In the genomic region with DNA sequence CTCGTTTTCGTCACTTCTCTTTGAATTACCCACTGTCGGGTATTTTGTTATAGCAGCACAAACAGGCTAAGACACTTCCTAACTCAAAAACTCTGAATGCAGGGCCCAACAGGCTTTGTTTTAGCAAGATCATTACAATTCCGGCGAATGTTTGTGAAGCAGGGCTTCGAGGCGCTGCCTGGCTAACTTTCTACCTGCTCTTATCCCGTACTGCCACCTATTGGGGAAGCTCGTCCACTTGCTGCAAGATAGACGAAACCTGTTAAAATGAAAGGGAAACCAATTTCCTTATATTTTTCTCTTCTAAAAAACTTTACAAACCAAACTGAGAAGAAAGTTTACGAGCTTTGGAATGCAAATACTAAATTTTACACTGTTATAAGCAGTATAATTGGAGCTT, we compare ENCODE assay signal across 9 mouse cellular contexts.
A peak's percentile ranks its signal among the peaks of the same experiment; 100 is the strongest.
DNase-seq lines count a peak whose midpoint lies in the region; ATAC-seq lines count a peak whose summit lies in the region.
"Had no signal": no experiment of that assay in that cellular context is flagged by ENCODE, and none has a peak within 500 bp of the region (broad histone marks: within the 10 kb centered on the region; RNA-seq: fewer than 3 reads in every experiment).

No protein-coding gene starts in this region.

- peak; percentile 53 for DNase-seq in hindbrain, embryonic 14.5 days (ENCODE audit: low spot score)
- DNase-seq in ES-CJ7 (ENCODE audit: low read depth, low spot score): peak; percentile 43
- DNase-seq in c-Kit-positive CD71-positive TER-119-negative erythroid progenitor cells, embryonic 14.5 days (ENCODE audit: low read depth): peak; percentile 42
- DNase-seq in heart, postnatal 10 days: peak; percentile 47 to 59
- peak; percentile 4 to 12 for DNase-seq in left cerebral cortex, postnatal 36 days (ENCODE audit: low spot score in 2 of 2)
- DNase-seq in thymus, postnatal 25 days: peak; percentile 35

- H3K9ac ChIP-seq in hindbrain, embryonic 14.5 days: no peak overlapping the region
- no peak overlapping the region for H3K9ac ChIP-seq in hindbrain, embryonic 13.5 days
- H3K9ac ChIP-seq: embryonic facial prominence, embryonic 12.5 days had no signal

- no peak overlapping the region for H3K27ac ChIP-seq in hindbrain, embryonic 14.5 days
- no peak overlapping the region for H3K27ac ChIP-seq in hindbrain, embryonic 13.5 days
- H3K27ac ChIP-seq: embryonic facial prominence, embryonic 12.5 days had no signal

- H3K9me3 ChIP-seq in hindbrain, embryonic 14.5 days (ENCODE audit: control insufficient read depth, low read length): no peaks in the 10 kb centered on the region
- no peaks in the 10 kb centered on the region for H3K9me3 ChIP-seq in hindbrain, embryonic 13.5 days
- H3K9me3 ChIP-seq: embryonic facial prominence, embryonic 12.5 days had no signal

- H3K4me2 ChIP-seq in hindbrain, embryonic 14.5 days (replicated peaks): no peak overlapping the region
- H3K4me2 ChIP-seq in hindbrain, embryonic 13.5 days: no peak overlapping the region
- H3K4me2 ChIP-seq: embryonic facial prominence, embryonic 12.5 days had no signal

- H3K4me1 ChIP-seq in hindbrain, embryonic 14.5 days (replicated peaks; ENCODE audit: control insufficient read depth, insufficient read depth, low read length): no peaks in the 10 kb centered on the region
- no peaks in the 10 kb centered on the region for H3K4me1 ChIP-seq in hindbrain, embryonic 13.5 days (replicated peaks)
- H3K4me1 ChIP-seq: embryonic facial prominence, embryonic 12.5 days had no signal

- H3K27me3 ChIP-seq in hindbrain, embryonic 14.5 days (ENCODE audit: control insufficient read depth, insufficient read depth, low read length): peaks cover 16% of the 10 kb centered on the region
- H3K27me3 ChIP-seq in hindbrain, embryonic 13.5 days: peaks cover 43% of the 10 kb centered on the region; the same call in 1 of the 2 replicates

- intact Hi-C loops in heart, postnatal 10 days (cut with DNase I): loop anchor here (2.0 to 5.0 kb wide), 2 partner anchors 76 to 241 kb away; no protein-coding TSS in a partner anchor
- intact Hi-C loops in left cerebral cortex, postnatal 36 days (cut with DNase I): loop anchor here (5.0 kb wide), 1 partner anchor 76 kb away; no protein-coding TSS in a partner anchor

- no peak overlapping the region for H3K4me3 ChIP-seq in hindbrain, embryonic 14.5 days (replicated peaks; ENCODE audit: low read length)
- no peak overlapping the region for H3K4me3 ChIP-seq in hindbrain, embryonic 13.5 days
- H3K4me3 ChIP-seq: embryonic facial prominence, embryonic 12.5 days had no signal

- no peak for ATAC-seq in hindbrain, embryonic 14.5 days (ENCODE audit: low FRiP score)
- ATAC-seq in hindbrain, embryonic 13.5 days (ENCODE audit: low FRiP score): no peak
- ATAC-seq in neutrophil, adult 5-6 weeks (ENCODE audit: extremely low read depth, insufficient number of reproducible peaks, low FRiP score, poor library complexity, severe bottlenecking): peak; percentile 56; the same call in 1 of the 2 replicates

- WGBS in hindbrain, embryonic 14.5 days: 39% methylated on average over 11 of the region's 11 CpGs
- 35% methylated on average over 11 of the region's 11 CpGs for WGBS in hindbrain, embryonic 13.5 days

- H3K36me3 ChIP-seq in hindbrain, embryonic 14.5 days (replicated peaks; ENCODE audit: control insufficient read depth, insufficient read depth): no peaks in the 10 kb centered on the region
- no peaks in the 10 kb centered on the region for H3K36me3 ChIP-seq in hindbrain, embryonic 13.5 days
- H3K36me3 ChIP-seq: embryonic facial prominence, embryonic 12.5 days had no signal
